In genomic region chr9:21852128-21853091, GRCm38 (mm10) we compare ENCODE assay signal across 8 mouse cellular contexts. TPM values are rescaled to one million over a fixed set of nuclear protein-coding genes. Genes with fewer than 3 reads are reported as not detected.
A peak's percentile ranks its signal among the peaks of the same experiment; 100 is the strongest.
DNase-seq lines count a peak whose midpoint lies in the region; ATAC-seq and TF ChIP-seq lines count a peak whose summit lies in the region.

Dock6 (minus strand) TSS chr9:21852635.

- H3K79me2 ChIP-seq in myocyte (ENCODE audit: control insufficient read depth, insufficient read depth) = no peaks in the 10 kb centered on the region

- no peaks in the 10 kb centered on the region for H3K9me3 ChIP-seq in heart, embryonic 13.5 days
- H3K9me3 ChIP-seq in liver, embryonic 11.5 days (ENCODE audit: control insufficient read depth, low read length) = no peaks in the 10 kb centered on the region

- no peaks in the 10 kb centered on the region for H3K36me3 ChIP-seq in heart, embryonic 13.5 days
- no peaks in the 10 kb centered on the region for H3K36me3 ChIP-seq in liver, embryonic 11.5 days (ENCODE audit: control insufficient read depth, insufficient read depth, low read length)
- H3K36me3 ChIP-seq in myocyte (ENCODE audit: control insufficient read depth, insufficient read depth) = no peaks in the 10 kb centered on the region

- H3K4me1 ChIP-seq in brown adipose tissue, adult 24 weeks (ENCODE audit: control insufficient read depth, insufficient read depth, insufficient read length, low read length) = peaks cover 11% of the 10 kb centered on the region
- peaks cover 39% of the 10 kb centered on the region for H3K4me1 ChIP-seq in heart, embryonic 13.5 days
- H3K4me1 ChIP-seq in liver, embryonic 11.5 days (replicated peaks; ENCODE audit: control insufficient read depth, insufficient read depth, low read length) = peaks cover 30% of the 10 kb centered on the region

- peak; percentile 47 for ATAC-seq in erythroid progenitor cell, adult 5-6 weeks (replicated peaks; ENCODE audit: low FRiP score, poor library complexity, severe bottlenecking)
- ATAC-seq in heart, embryonic 13.5 days (ENCODE audit: extremely low read depth, insufficient number of reproducible peaks, low FRiP score, low TSS enrichment) = peak; percentile 84
- ATAC-seq in liver, embryonic 11.5 days (replicated peaks; ENCODE audit: low FRiP score) = peak; percentile 93

- under 1% methylated on average over 68 of the region's 68 CpGs for WGBS in heart, embryonic 13.5 days
- WGBS in liver, embryonic 11.5 days = under 1% methylated on average over 67 of the region's 68 CpGs

- DNase-seq in CD4-positive helper T cell, adult 2 months (ENCODE audit: low read depth, low spot score) = peak; percentile 85
- DNase-seq in kidney, postnatal 10 days = peak; percentile 96
- peak; percentile 93 for DNase-seq in liver, embryonic 11.5 days (ENCODE audit: low spot score)
- DNase-seq in spleen, postnatal 4 days (ENCODE audit: low spot score in 2 of 2) = peak; percentile 81 to 89

- H3K27me3 ChIP-seq in heart, embryonic 13.5 days (replicated peaks) = no peaks in the 10 kb centered on the region
- H3K27me3 ChIP-seq in liver, embryonic 11.5 days (replicated peaks; ENCODE audit: control insufficient read depth, insufficient read depth, low read length) = no peaks in the 10 kb centered on the region
- H3K27me3 ChIP-seq in myocyte (ENCODE audit: control insufficient read depth, insufficient read depth, insufficient read length) = no peaks in the 10 kb centered on the region

- peak within 1 kb of the TSS; percentile 94 for H3K9ac ChIP-seq in heart, embryonic 13.5 days
- H3K9ac ChIP-seq in liver, embryonic 11.5 days (ENCODE audit: low read depth, low read length) = peak within 1 kb of the TSS; percentile 70

- TF ChIP-seq POLR2A in myocyte (IDR thresholded peaks at IDR 0.05; ENCODE audit: insufficient read length, low read depth) = peak; percentile 91

- H3K4me2 ChIP-seq in heart, embryonic 13.5 days = peak within 1 kb of the TSS; percentile 77
- H3K4me2 ChIP-seq in liver, embryonic 11.5 days = peak within 1 kb of the TSS; percentile 79
- H3K4me2 ChIP-seq in myocyte (ENCODE audit: low read depth) = peak within 1 kb of the TSS; percentile 71

- H3ac ChIP-seq in myocyte (ENCODE audit: control insufficient read depth, insufficient read length) = peak within 1 kb of the TSS; percentile 3

- peak within 1 kb of the TSS; percentile 85 for H3K27ac ChIP-seq in brown adipose tissue, adult 24 weeks (replicated peaks; ENCODE audit: low read depth, low read length)
- H3K27ac ChIP-seq in heart, embryonic 13.5 days (replicated peaks) = peak within 1 kb of the TSS; percentile 81
- no peak within 1 kb of the TSS for H3K27ac ChIP-seq in liver, embryonic 11.5 days (ENCODE audit: low read depth, low read length)

- H3K4me3 ChIP-seq in brown adipose tissue, adult 24 weeks (ENCODE audit: insufficient read depth, low read depth, low read length) = peak within 1 kb of the TSS; percentile 89
- H3K4me3 ChIP-seq in heart, embryonic 13.5 days = peak within 1 kb of the TSS; percentile 88
- peak within 1 kb of the TSS; percentile 64 for H3K4me3 ChIP-seq in liver, embryonic 11.5 days (ENCODE audit: low read depth, low read length)
- H3K4me3 ChIP-seq in myocyte = peak within 1 kb of the TSS; percentile 32

TF ChIP-seq in myocyte, 11 proteins besides CTCF, POLR2A, EP300 and RAD21:
- no peak for TF ChIP-seq E2F4 (IDR thresholded peaks at IDR 0.05; ENCODE audit: insufficient read depth)
- peak; percentile 74 for TF ChIP-seq POLR2AphosphoS2 (IDR thresholded peaks at IDR 0.05; ENCODE audit: insufficient read length, low read depth)
- TF ChIP-seq MYOG (IDR thresholded peaks at IDR 0.05; ENCODE audit: control insufficient read depth in 1 of 3, insufficient read depth in 1 of 3, insufficient read length in 2 of 3, low read depth in 2 of 3) = peak in 1 of 3 experiments; percentile 42
- no peak for TF ChIP-seq REST (IDR thresholded peaks at IDR 0.05; ENCODE audit: insufficient read depth, insufficient read length)
- no peak for TF ChIP-seq MAX (IDR thresholded peaks at IDR 0.05; ENCODE audit: low read depth)
- peak in 1 of 3 experiments; percentile 53 for TF ChIP-seq MYOD1 (IDR thresholded peaks at IDR 0.05; ENCODE audit: control insufficient read depth in 1 of 3, insufficient read length in 2 of 3, low read depth in 2 of 3)
TF ChIP-seq in myocyte: peak in this region for 3.

RNA-seq across cellular contexts. Expression of gene Dock6, which starts in this region (rescaled TPM):
- polyA plus RNA-seq in brown adipose tissue, adult 24 weeks (2012; ENCODE audit: insufficient read depth, insufficient read length, missing spikeins) = 6.9 and 9.5 TPM in 2 replicates
- 2.9 TPM in 1 of 2 replicates, not detected in the other for total RNA-seq in erythroid progenitor cell, adult 5-6 weeks (2015; ENCODE audit: low replicate concordance)
- total RNA-seq in erythroid progenitor cell, adult 5-6 weeks (2017; ENCODE audit: low replicate concordance) = 0.26 TPM in 1 of 2 replicates, not detected in the other
- polyA plus RNA-seq in heart, embryonic 13.5 days (2015; fragmentation: Nextera tagmentation; extraction: Ambion mirVana) = 48.4 and 50.3 TPM in 2 replicates
- 14.9 and 21.6 TPM in 2 replicates for polyA plus RNA-seq in liver, embryonic 11.5 days (2014; fragmentation: Nextera tagmentation; extraction: Ambion mirVana)
- 20.3 TPM for polyA plus RNA-seq in myocyte (2012; fragmentation: generic; extraction: Trizol)

Comparison
In these comparisons a context has a peak if more than half of its experiments do, and no peak if none do; other contexts are left out.
1. H3K4me3 ChIP-seq: peak in every context shown above with its lines; median percentile 89 in brown adipose tissue, adult 24 weeks; 88 in heart, embryonic 13.5 days; 64 in liver, embryonic 11.5 days; 32 in myocyte.